Mouse (Mus musculus) thymus, postnatal 14 days (tissue): ENCODE measurements around the gene Galnt18.

Experiments
- DNase-seq: peaks from one replicate; pipeline ENCODE4 v3.0.0; 2021

Gene Galnt18

DNA sequence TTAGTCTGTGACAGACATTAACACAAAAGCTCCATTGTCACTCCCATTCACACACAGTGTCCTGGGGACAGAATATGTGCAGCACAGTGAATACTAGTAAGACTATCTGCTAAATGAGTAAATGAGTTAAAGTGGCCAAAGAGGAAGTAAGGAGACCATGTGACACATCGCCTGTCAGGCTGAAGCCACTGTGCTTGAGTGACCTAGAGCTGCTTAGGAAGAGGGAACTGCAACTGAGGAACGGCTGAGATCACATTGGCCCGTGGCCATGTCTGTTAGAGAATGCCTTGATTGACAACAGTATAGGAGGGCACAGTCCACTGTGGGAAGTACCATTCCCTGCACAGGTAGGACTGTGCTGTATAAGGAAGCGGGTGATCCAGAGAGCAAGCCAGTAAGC, 67.0 kb downstream of the Galnt18 start:
- DNase-seq, result no peak

DNA sequence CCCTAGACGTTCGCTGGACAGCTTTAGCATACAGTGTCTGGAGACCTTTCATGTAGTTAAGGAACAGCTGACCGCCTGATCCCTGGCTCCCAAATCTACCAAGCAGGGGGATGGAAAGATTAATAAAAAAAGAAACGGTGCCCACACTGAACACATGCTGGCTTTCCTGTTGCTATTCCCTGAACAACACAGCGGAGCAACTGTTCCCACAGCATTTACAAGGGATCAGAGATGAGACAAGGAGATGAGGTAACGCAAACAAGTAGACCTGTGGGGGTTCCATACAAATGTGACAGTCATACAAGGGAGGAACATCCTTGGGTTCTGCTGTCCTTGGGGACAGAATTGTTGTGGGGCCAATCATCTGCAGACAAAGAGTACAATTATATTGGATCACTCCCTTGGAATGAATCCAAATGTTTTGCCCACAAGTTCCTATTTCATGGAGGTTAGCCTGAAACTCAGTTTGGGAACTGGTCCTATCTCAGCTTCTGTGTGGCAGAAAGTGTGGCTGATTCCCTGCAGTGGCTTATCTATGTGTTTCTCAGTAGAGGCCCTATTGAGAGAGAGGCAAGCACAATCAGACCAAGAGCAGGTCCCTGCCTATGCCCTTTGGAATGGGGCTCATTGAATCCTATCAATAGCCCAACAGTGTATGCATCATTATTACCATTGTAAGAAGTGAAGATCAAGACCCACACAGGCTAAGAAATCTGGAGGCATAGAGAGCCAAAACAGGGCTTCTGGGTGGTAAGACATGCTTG, 68.5 kb downstream of the Galnt18 start:
- no peak for DNase-seq

- DNase-seq, result no peak
Observed at GRCm38 (mm10) chr7:111710311-111710710, 69.5 kb downstream of the Galnt18 start.

- no peak for DNase-seq
Observed at GRCm38 (mm10) chr7:111708563-111708962, 71.2 kb downstream of the Galnt18 start.

DNA sequence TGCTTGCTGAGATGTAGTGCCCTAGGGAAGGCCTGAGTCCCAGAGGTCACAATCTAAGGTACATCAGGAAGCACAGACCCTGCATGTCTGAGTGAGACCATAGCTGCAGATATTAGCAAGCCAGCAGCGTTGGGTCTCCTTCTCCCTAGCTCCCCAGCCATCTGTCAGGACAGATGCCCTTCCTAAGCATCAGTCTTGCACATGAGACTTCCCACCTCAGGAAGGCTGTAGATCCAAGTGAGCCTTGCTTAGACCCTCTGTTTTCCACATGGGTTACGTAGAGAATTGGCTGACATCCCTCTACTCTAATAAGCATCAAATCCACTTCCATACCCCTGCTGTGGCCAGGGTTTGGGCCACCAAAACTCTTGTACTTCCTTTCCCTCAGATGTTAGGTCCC, 76.8 kb downstream of the Galnt18 start:
- no peak for DNase-seq

DNA sequence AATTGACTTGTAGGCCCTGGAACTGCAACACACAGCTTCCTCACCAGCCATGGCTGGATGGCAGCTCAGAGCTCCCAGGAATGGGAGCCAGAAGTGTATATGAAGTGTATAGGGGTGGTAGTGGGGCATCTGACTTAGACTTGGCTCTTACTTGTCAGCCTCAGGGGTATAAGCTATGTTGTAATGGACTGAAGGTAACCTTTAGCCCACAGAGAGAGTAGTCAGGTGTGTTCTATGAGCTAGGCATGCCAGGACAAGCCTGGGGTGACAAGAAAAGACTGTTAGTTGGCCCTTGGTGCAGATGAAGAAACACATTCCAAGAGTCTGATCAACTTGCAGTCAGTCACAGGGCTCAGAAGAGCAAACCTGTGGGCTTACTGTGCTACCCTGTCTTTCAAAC, 78.0 kb downstream of the Galnt18 start:
- no peak for DNase-seq

DNA sequence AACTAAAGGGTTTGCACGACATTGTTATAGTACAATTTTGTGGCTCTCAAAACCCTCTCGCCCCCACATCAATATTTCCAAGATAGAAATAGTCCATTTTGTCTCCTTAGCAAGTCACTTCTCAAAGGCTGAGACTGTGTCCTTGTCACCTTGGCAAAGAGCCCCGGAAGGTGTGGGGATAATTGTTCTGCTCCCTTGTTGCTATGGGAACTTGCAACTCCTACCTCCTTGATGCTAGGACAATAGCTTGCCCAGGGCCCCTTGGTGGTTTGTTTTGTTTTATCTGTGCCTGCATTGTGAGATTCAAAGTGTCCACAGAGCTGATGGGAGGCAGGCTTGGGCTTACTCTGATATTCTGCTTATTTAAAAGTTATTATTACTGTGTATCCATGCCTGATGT, 80.3 kb downstream of the Galnt18 start:
- no peak for DNase-seq

DNA sequence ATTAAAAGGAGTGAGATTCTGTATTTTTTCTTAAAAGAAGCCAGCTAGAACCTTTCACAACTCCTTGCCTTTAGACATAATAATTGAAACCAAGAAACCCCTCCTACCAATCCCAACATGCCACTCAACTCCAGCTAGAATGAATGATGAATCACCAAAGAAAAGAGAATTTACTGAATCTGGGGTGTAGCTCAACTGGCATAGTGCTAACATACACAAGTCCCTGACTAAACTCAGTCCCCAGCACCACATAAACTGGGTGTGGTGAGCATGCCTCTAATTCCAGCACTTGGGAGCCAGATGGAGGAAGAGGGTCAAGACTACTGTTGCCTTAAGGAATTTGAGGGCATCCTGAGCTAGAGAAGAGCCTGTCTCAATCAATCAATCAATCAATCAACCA, 83.6 kb downstream of the Galnt18 start:
- DNase-seq, result no peak

GRCm38 (mm10) chr7:111694312-111694711, 85.5 kb downstream of the Galnt18 start:
- no peak for DNase-seq

DNA sequence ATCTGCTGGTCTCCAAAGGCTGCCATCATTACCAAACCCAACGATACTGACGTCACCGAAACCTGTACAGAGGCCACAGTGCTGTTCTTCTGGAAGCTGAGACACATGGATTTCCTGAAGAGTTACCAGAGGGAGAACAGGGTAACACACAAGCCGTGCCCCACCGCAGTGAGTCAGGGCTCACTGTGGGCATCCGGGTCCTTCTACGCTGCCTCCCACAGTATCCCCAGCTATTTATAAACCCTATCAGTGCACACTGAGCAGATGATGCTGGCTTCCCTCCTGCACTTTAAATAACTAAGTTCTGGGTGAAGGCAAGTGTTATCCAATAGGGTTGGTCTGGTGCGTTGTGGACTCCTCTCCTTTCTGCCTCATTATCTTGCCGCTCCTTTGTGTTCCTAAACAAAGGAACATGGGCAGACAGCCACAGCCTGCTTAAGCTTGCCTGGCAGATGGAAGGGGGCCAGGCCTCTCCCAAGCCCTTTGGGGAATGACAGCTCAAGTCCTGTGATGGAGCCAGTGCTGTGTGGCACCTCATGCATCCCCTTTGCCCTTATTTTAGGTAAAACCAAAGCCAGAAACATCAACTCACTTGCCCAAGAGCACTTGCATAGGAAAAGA, 87.0 kb downstream of the Galnt18 start:
- DNase-seq, result no peak

DNA sequence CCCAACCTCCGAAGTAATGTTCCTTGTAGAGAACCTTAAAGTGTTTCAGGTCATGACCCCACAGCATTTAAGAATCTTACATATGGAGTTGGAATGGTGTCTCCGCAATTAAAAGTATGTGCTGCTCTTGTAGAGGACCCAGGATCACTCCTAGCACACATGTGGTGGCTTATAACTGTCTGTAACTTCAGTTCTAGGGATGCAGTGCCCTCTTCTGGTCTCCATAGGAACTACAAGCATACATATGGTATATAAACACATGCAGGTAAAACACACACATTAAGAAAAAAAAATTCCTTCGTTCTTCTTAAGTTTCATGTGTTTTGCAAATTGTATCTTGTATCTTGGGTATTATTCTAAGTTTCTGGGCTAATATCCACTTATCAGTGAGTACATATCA, 99.7 kb downstream of the Galnt18 start:
- DNase-seq, result no peak

- no peak for DNase-seq
Observed at GRCm38 (mm10) chr7:111676483-111676882, 103.3 kb downstream of the Galnt18 start.

GRCm38 (mm10) chr7:111672467-111672866, 107.3 kb downstream of the Galnt18 start:
- DNase-seq, result no peak

DNA sequence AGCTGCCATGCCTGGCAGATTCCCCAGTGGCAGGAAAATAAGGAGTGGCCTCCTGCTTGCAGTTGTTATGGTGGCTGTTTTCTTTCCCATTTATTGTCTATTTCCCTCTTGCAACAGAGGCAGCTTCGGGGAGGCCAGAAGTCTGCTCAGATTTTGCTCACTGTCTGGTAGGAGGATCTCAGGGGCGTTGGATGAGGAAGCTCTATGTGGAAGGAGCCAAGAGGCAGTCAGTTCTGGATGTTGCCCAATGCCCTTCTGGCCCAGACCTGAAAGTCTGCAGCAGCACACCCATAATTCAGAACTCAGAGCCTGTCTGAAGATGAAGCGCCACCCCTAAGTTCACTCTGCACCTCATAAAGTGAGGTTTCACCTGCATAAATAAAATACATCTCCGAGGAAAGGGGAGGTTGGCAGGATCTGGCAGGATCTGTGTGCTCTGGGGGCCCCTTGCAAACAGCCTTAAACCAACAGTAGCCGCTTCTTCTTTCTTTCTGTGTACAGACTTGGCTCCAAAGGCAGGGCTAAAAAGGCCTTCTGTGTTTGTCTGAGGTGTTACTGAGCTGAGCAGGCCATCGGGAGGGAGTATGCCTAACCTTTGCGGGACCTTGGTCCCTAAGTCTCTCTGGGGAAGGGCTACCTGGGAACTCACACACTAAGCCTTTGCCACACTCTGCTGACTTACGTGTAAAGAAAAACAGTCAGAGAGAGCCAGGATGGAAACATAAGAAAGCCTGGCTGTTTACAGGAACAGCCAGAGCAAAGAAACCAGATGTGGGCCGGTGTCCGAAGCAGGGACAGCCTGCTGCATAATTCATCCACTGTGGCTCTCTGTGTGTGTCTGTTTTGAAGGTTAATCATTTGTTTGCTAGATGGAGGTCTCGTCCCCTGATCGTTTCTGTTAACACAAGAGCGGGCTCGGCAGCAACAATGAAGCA, 116.4 kb downstream of the Galnt18 start:
- no peak for DNase-seq

- DNase-seq, result no peak
Observed at GRCm38 (mm10) chr7:111658579-111658978, 121.2 kb downstream of the Galnt18 start.

DNA sequence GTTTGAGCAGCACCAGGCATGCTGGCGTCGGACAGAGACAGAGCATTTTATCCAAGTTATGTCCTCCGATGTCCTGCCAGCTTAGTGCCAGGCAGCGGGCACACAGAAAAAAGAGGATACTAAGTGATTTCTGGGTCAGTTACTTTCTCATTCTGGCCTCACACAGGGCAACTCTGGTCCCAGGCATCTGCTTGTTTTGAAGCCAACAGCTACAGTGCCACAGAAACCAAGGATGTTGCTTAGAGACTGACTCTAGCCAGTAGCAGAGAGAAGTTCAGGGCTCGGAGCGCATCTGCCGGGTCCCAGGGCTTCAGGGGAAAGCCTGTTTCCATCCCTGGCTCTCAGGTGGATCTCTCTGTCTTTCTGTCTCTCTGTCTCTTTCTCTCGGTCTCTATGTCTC, 124.8 kb downstream of the Galnt18 start:
- no peak for DNase-seq

DNA sequence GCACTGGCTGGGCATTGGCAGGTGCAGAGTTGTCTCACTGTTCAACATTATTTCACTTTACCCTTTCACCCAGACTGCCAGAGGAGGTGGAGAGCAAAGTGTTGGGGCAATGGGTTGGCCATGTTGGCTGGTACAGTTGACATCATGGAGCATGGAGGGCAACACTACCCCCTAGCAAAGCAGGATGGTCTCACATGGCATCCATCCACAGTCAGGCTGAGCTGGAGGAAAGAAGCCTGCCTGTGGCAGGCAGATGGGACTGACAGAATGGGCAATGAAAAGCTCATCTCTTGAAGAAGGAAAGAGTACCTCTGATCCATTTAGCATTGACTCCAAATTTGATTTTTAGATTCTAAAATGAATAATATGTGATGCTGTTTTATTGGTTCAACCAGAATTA, 125.3 kb downstream of the Galnt18 start:
- no peak for DNase-seq

DNA sequence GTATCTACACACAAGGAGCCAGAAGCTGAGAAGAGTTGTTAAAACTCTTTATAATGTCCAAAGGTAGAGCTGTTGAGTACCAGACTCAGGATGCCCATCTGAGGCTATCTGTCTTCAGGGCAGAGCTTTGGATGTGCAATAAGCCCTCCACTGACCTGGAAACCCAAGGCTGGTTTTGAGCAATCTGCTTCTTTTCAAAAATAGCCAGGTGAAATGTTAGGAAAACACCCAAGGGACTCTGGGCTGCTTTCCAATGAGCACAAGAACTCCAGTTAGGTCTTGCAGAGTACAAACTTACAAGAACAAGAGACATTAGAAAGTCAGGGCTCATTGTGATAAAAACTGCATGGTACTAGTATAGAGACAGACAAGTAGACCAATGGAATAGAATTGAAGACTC, 135.4 kb downstream of the Galnt18 start:
- no peak for DNase-seq

DNA sequence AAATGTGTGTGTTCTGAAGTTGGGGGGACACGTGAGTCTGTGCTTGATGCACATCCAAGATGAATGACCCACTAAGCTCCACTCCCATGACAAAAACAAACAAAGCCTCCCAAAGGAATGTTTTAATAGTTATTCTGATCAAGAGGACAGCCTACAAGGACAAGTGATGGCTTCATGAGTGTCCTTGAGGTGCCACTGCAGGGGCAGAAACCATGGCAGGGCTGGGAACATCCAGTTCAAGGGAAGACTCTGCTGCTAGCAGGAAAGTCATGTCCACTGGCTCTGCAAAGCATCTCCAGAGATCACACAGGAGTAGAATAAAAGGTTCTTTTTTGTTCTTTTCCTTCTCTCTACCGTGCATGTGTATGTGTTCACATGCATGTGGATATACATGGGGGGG, 140.9 kb downstream of the Galnt18 start:
- no peak for DNase-seq

DNA sequence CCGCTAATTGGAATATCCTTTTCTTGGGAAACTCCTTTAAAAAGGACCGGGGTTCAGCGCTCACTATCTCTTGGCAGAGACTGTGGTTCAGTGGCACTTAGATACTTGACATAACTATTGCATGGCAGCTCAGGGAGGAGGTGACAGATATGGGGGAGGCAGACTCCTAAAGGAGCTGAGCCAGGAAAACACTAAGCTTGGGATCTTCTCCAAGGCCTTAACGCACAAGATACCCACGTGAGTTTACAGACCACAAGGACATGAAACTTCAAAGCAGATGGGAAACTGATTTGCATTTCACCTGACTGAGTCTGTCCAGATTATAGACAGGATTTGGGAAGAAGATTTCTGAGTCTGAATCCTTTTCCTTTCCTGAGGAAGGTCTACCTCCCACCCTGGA, 141.3 kb downstream of the Galnt18 start:
- no peak for DNase-seq

DNA sequence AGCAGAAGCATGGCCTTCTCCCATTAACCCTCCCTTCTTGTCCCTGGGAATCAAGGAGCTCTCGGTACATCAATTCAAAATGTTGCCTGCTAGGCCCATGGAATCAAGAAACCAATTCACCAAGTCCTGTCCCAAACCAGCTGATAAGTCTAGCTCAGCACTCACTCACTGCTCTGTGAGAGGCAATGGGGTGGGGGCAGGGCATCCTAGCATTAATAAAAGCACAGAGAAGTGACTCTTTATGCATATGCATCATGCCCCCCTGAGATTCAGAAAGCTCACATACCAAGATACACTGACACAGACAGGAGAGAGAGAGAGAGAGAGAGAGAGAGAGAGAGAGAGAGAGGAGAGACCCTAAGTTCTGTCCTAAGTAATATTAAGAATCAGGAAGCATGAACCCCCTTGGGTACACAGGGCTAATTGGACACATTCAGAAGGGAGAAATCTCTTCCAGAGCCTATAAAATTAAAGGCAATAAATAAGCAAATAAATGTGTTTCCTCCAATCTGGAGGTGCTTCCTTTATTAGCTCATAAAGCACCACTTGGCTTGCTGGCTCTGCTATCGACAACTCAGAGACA, 141.8 kb downstream of the Galnt18 start:
- DNase-seq, result no peak

- DNase-seq, result no peak
Observed at GRCm38 (mm10) chr7:111636503-111636902, 143.3 kb downstream of the Galnt18 start.

- DNase-seq, result no peak
Observed at GRCm38 (mm10) chr7:111631265-111631664, 148.5 kb downstream of the Galnt18 start.
